Mouse (Mus musculus): ENCODE measurements at regions not wholly inside any gene's neighbourhood (a gene's known extent, or its start where the extent isn't known, plus 50 kb on each side); places are given as distances from the start of the nearest gene placed in this dataset.

- no peaks in the 10 kb centered on the region for H3K9me3 ChIP-seq (replicated peaks; ENCODE audit: control insufficient read depth, low read length)
- no peak overlapping the region for H3K4me2 ChIP-seq (ENCODE audit: low read depth, low read length)
- no peaks in the 10 kb centered on the region for H3K36me3 ChIP-seq (ENCODE audit: control insufficient read depth, insufficient read depth)
- no peaks in the 10 kb centered on the region for H3K27me3 ChIP-seq (ENCODE audit: control insufficient read depth, insufficient read depth, low read length)
- H3K4me3 ChIP-seq (ENCODE audit: low read length) = no peak overlapping the region
- no peak overlapping the region for H3K9ac ChIP-seq (ENCODE audit: low read length)
- WGBS = 56% methylated on average over 3 of the region's 3 CpGs
- 0 out of 2 replicates have a peak, but pooled peaks have one; percentile 50 for ATAC-seq (replicated peaks; ENCODE audit: extremely low read depth, insufficient read depth, low FRiP score)
- no peak overlapping the region for H3K27ac ChIP-seq (ENCODE audit: low read length)
- H3K4me1 ChIP-seq (ENCODE audit: control insufficient read depth, insufficient read depth, low read length) = peaks cover 8% of the 10 kb centered on the region; the same call in 1 of the 2 replicates
Measured at GRCm38 (mm10) chr2:148523401-148523800, 80.0 kb upstream of the Cd93 start.

DNA sequence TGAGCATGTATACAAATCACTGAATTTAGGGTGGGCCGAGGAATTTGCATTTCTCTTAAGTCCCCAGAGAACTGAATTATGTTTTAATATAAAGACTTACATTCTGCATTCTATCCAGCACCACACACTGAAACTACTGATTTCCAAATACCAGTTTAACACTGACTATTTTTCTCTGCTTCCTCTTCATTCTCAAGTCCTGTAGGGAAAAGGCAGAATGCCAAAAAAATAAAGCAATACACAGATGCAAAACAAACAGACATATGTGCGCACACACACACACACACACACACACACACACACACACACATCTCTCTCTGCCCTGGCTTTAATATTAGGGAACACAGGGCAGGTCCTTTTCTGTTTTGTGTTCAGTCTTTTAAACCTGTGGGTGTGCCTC is 79.6 kb upstream of the Cd93 start:
- Histone ChIP-seq H3K9me3 (replicated peaks; ENCODE audit: control insufficient read depth, low read length) (no peaks in the 10 kb centered on the region), H3K9ac (ENCODE audit: low read length) (no peak overlapping the region), H3K4me3 (ENCODE audit: low read length) (no peak overlapping the region), H3K36me3 (ENCODE audit: control insufficient read depth, insufficient read depth) (no peaks in the 10 kb centered on the region), H3K4me2 (ENCODE audit: low read depth, low read length) (no peak overlapping the region), H3K27ac (ENCODE audit: low read length) (peak overlapping the region; percentile 51; the same call in 1 of the 2 replicates), H3K27me3 (ENCODE audit: control insufficient read depth, insufficient read depth, low read length) (no peaks in the 10 kb centered on the region), H3K4me1 (ENCODE audit: control insufficient read depth, insufficient read depth, low read length) (peaks cover 8% of the 10 kb centered on the region; the same call in 1 of the 2 replicates)
- 0 out of 2 replicates have a peak, but pooled peaks have one; percentile 34 for ATAC-seq (replicated peaks; ENCODE audit: extremely low read depth, insufficient read depth, low FRiP score)
- 60% methylated on average over 2 of the region's 2 CpGs for WGBS

DNA sequence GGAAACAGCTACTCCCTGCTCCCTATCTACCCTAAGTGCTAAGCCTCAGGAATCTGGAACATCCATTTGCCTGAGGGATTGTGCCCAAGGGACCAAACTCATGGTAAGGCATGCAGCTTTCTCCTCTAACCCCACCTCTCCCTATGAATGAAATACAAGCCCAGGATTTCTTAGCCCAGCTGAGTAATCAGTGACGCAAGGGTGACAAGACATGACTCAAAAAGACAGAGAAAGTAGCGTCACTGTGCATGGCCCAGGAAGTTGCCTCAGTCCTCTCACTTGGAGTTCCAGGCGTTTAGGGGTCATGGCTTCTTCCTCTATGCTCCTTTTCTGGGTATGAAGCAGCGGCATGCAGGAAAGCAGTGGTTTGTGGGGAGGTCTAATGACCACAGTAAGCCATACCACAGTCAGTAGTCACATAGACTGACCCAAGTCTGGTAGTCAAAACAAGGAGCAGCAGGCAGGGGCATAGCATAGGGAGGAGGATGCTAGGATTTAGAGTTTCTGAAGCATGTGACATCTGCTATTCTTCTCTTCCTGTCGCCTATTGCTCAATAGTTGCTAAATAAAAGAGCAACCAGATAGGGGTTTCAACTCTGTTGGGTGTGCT is 78.7 kb upstream of the Cd93 start:
- Histone ChIP-seq H3K27me3 (ENCODE audit: control insufficient read depth, insufficient read depth, low read length) (no peaks in the 10 kb centered on the region), H3K9me3 (replicated peaks; ENCODE audit: control insufficient read depth, low read length) (no peaks in the 10 kb centered on the region), H3K36me3 (ENCODE audit: control insufficient read depth, insufficient read depth) (no peaks in the 10 kb centered on the region), H3K4me1 (ENCODE audit: control insufficient read depth, insufficient read depth, low read length) (peaks cover 8% of the 10 kb centered on the region; the same call in 1 of the 2 replicates), H3K4me3 (ENCODE audit: low read length) (no peak overlapping the region), H3K4me2 (ENCODE audit: low read depth, low read length) (no peak overlapping the region), H3K27ac (ENCODE audit: low read length) (peak overlapping the region; percentile 9; the same call in 1 of the 2 replicates), H3K9ac (ENCODE audit: low read length) (no peak overlapping the region)
- ATAC-seq (replicated peaks; ENCODE audit: extremely low read depth, insufficient read depth, low FRiP score) = no peak
- WGBS = 51% methylated on average over 5 of the region's 5 CpGs

GRCm38 (mm10) chr2:148520291-148520690 is 76.9 kb upstream of the Cd93 start:
- 58% methylated on average over 7 of the region's 7 CpGs for WGBS
- H3K9ac ChIP-seq (ENCODE audit: low read length) = no peak overlapping the region
- no peak overlapping the region for H3K4me3 ChIP-seq (ENCODE audit: low read length)
- H3K27ac ChIP-seq (ENCODE audit: low read length) = no peak overlapping the region
- no peak for ATAC-seq (replicated peaks; ENCODE audit: extremely low read depth, insufficient read depth, low FRiP score)
- no peaks in the 10 kb centered on the region for H3K36me3 ChIP-seq (ENCODE audit: control insufficient read depth, insufficient read depth)
- H3K27me3 ChIP-seq (ENCODE audit: control insufficient read depth, insufficient read depth, low read length) = no peaks in the 10 kb centered on the region
- H3K4me1 ChIP-seq (ENCODE audit: control insufficient read depth, insufficient read depth, low read length) = peaks cover 8% of the 10 kb centered on the region; the same call in 1 of the 2 replicates
- no peaks in the 10 kb centered on the region for H3K9me3 ChIP-seq (replicated peaks; ENCODE audit: control insufficient read depth, low read length)
- no peak overlapping the region for H3K4me2 ChIP-seq (ENCODE audit: low read depth, low read length)

DNA sequence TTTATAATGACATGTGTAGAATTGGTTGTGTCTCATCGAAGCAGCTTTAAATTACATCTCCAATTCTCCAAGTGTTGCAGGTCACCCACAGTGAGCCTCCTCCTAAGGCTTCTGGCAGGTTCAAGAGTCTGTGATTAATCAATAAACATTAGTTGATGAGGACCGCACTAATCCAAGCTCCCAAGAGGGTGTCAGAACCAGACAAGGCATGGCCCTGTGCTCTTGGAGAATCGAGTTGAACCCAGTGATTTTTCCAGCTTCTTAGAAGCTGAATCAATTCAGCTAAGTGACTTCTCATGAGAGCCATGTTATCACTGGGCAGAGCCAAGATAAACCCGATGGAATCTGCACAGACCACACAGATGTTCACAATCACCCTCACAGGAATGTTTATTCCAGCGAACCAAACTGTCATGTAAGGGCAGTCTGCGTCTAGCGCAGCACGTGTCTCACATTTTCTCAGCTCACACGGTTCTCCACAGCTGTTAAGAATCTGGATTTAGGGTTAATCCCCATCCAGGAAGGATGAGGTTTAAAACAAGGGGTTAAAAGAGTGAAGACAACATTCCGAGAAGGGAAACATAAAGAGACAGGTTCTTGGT is 76.4 kb upstream of the Cd93 start:
- Histone ChIP-seq H3K9ac (ENCODE audit: low read length) (no peak overlapping the region), H3K36me3 (ENCODE audit: control insufficient read depth, insufficient read depth) (no peaks in the 10 kb centered on the region), H3K27ac (ENCODE audit: low read length) (no peak overlapping the region), H3K27me3 (ENCODE audit: control insufficient read depth, insufficient read depth, low read length) (no peaks in the 10 kb centered on the region), H3K4me3 (ENCODE audit: low read length) (no peak overlapping the region), H3K4me1 (ENCODE audit: control insufficient read depth, insufficient read depth, low read length) (peaks cover 8% of the 10 kb centered on the region; the same call in 1 of the 2 replicates), H3K9me3 (replicated peaks; ENCODE audit: control insufficient read depth, low read length) (no peaks in the 10 kb centered on the region), H3K4me2 (ENCODE audit: low read depth, low read length) (no peak overlapping the region)
- 0 out of 2 replicates have a peak, but pooled peaks have one; percentile 46 for ATAC-seq (replicated peaks; ENCODE audit: extremely low read depth, insufficient read depth, low FRiP score)
- 26% methylated on average over 10 of the region's 10 CpGs for WGBS

- H3K27me3 ChIP-seq (ENCODE audit: control insufficient read depth, insufficient read depth, low read length) = no peaks in the 10 kb centered on the region
- no peak overlapping the region for H3K4me2 ChIP-seq (ENCODE audit: low read depth, low read length)
- peaks cover 8% of the 10 kb centered on the region; the same call in 1 of the 2 replicates for H3K4me1 ChIP-seq (ENCODE audit: control insufficient read depth, insufficient read depth, low read length)
- H3K4me3 ChIP-seq (ENCODE audit: low read length) = no peak overlapping the region
- ATAC-seq (replicated peaks; ENCODE audit: extremely low read depth, insufficient read depth, low FRiP score) = no peak
- no peak overlapping the region for H3K27ac ChIP-seq (ENCODE audit: low read length)
- no peaks in the 10 kb centered on the region for H3K36me3 ChIP-seq (ENCODE audit: control insufficient read depth, insufficient read depth)
- WGBS = 57% methylated on average over 1 of the region's 1 CpGs
- no peak overlapping the region for H3K9ac ChIP-seq (ENCODE audit: low read length)
- H3K9me3 ChIP-seq (replicated peaks; ENCODE audit: control insufficient read depth, low read length) = no peaks in the 10 kb centered on the region
Measured at GRCm38 (mm10) chr2:148517906-148518305, 74.5 kb upstream of the Cd93 start.

GRCm38 (mm10) chr2:148510008-148510681 is 66.8 kb upstream of the Cd93 start:
- WGBS = 72% methylated on average over 13 of the region's 13 CpGs
- no peaks in the 10 kb centered on the region for H3K27me3 ChIP-seq (ENCODE audit: control insufficient read depth, insufficient read depth, low read length)
- no peak for ATAC-seq (replicated peaks; ENCODE audit: extremely low read depth, insufficient read depth, low FRiP score)

GRCm38 (mm10) chr2:148509357-148509756 is 66.0 kb upstream of the Cd93 start:
- Histone ChIP-seq H3K4me2 (ENCODE audit: low read depth, low read length) (no peak overlapping the region), H3K9ac (ENCODE audit: low read length) (no peak overlapping the region), H3K4me3 (ENCODE audit: low read length) (no peak overlapping the region), H3K36me3 (ENCODE audit: control insufficient read depth, insufficient read depth) (no peaks in the 10 kb centered on the region), H3K27me3 (ENCODE audit: control insufficient read depth, insufficient read depth, low read length) (no peaks in the 10 kb centered on the region), H3K27ac (ENCODE audit: low read length) (no peak overlapping the region), H3K9me3 (replicated peaks; ENCODE audit: control insufficient read depth, low read length) (no peaks in the 10 kb centered on the region), H3K4me1 (ENCODE audit: control insufficient read depth, insufficient read depth, low read length) (0 out of 2 replicates have a peak, but pooled peaks cover 4% of the 10 kb centered on the region)
- 81% methylated on average over 4 of the region's 4 CpGs for WGBS
- ATAC-seq (replicated peaks; ENCODE audit: extremely low read depth, insufficient read depth, low FRiP score) = no peak

More at GRCm38 (mm10) chr2:148510008-148510681, 66.8 kb upstream of the Cd93 start:
- no peak overlapping the region for H3K4me2 ChIP-seq (ENCODE audit: low read depth, low read length)
- no peaks in the 10 kb centered on the region for H3K36me3 ChIP-seq (ENCODE audit: control insufficient read depth, insufficient read depth)
- H3K4me1 ChIP-seq (ENCODE audit: control insufficient read depth, insufficient read depth, low read length) = 0 out of 2 replicates have a peak, but pooled peaks cover 4% of the 10 kb centered on the region
- no peak overlapping the region for H3K27ac ChIP-seq (ENCODE audit: low read length)
- H3K4me3 ChIP-seq (ENCODE audit: low read length) = no peak overlapping the region
- no peak overlapping the region for H3K9ac ChIP-seq (ENCODE audit: low read length)
- H3K9me3 ChIP-seq (replicated peaks; ENCODE audit: control insufficient read depth, low read length) = no peaks in the 10 kb centered on the region

- Histone ChIP-seq H3K9ac (ENCODE audit: low read length) (no peak overlapping the region), H3K4me1 (ENCODE audit: control insufficient read depth, insufficient read depth, low read length) (peaks cover 10% of the 10 kb centered on the region), H3K27me3 (ENCODE audit: control insufficient read depth, insufficient read depth, low read length) (no peaks in the 10 kb centered on the region), H3K36me3 (ENCODE audit: control insufficient read depth, insufficient read depth) (no peaks in the 10 kb centered on the region), H3K4me3 (ENCODE audit: low read length) (no peak overlapping the region), H3K4me2 (ENCODE audit: low read depth, low read length) (no peak overlapping the region), H3K9me3 (replicated peaks; ENCODE audit: control insufficient read depth, low read length) (no peaks in the 10 kb centered on the region), H3K27ac (ENCODE audit: low read length) (no peak overlapping the region)
- no peak for ATAC-seq (replicated peaks; ENCODE audit: extremely low read depth, insufficient read depth, low FRiP score)
Measured at GRCm38 (mm10) chr2:148507523-148507922, 64.2 kb upstream of the Cd93 start.
